In genomic region chr9:62894486-62894885, GRCm38 (mm10) we compare ENCODE assay signal across 11 mouse cellular contexts. TPM values are rescaled to one million over a fixed set of nuclear protein-coding genes. Genes with fewer than 3 reads are reported as not detected.
DNase-seq lines count a peak whose midpoint lies in the region; ATAC-seq lines count a peak whose summit lies in the region.
"Had no signal": no experiment of that assay in that cellular context is flagged by ENCODE, and none has a peak within 500 bp of the region (broad histone marks: within the 10 kb centered on the region; RNA-seq: fewer than 3 reads in every experiment).

No protein-coding gene starts in this region.

- H3K36me3 ChIP-seq in kidney, embryonic 16.5 days (ENCODE audit: insufficient read depth, low read length), result peaks cover 32% of the 10 kb centered on the region
- H3K36me3 ChIP-seq in midbrain, embryonic 11.5 days (ENCODE audit: control insufficient read depth, insufficient read depth, low read length), result peaks cover 10% of the 10 kb centered on the region

- ATAC-seq in kidney, embryonic 16.5 days (ENCODE audit: low FRiP score, low TSS enrichment), result no peak
- ATAC-seq in midbrain, embryonic 11.5 days (ENCODE audit: low FRiP score), result no peak
- ATAC-seq: intestine, embryonic 15.5 days had no signal

- no peak overlapping the region for H3K4me2 ChIP-seq in kidney, embryonic 16.5 days (replicated peaks; ENCODE audit: low read depth, low read length)
- no peak overlapping the region for H3K4me2 ChIP-seq in midbrain, embryonic 11.5 days
- H3K4me2 ChIP-seq: intestine, embryonic 15.5 days; lung, embryonic 15.5 days had no signal

- H3K4me3 ChIP-seq in kidney, embryonic 16.5 days (ENCODE audit: low read length), result no peak overlapping the region
- no peak overlapping the region for H3K4me3 ChIP-seq in midbrain, embryonic 11.5 days (ENCODE audit: low read depth, low read length)
- H3K4me3 ChIP-seq: intestine, embryonic 15.5 days; lung, embryonic 15.5 days had no signal

- no peaks in the 10 kb centered on the region for H3K9me3 ChIP-seq in kidney, embryonic 16.5 days (ENCODE audit: low read length)
- H3K9me3 ChIP-seq in midbrain, embryonic 11.5 days (ENCODE audit: control insufficient read depth, low read length), result no peaks in the 10 kb centered on the region
- H3K9me3 ChIP-seq: intestine, embryonic 15.5 days; lung, embryonic 15.5 days had no signal

- no peaks in the 10 kb centered on the region for H3K27me3 ChIP-seq in kidney, embryonic 16.5 days (ENCODE audit: insufficient read depth, low read length)
- H3K27me3 ChIP-seq in midbrain, embryonic 11.5 days (ENCODE audit: control insufficient read depth, insufficient read depth, low read length), result no peaks in the 10 kb centered on the region
- H3K27me3 ChIP-seq: intestine, embryonic 15.5 days; lung, embryonic 15.5 days had no signal

- 88% methylated on average over 1 of the region's 1 CpGs for WGBS in kidney, embryonic 16.5 days
- 87% methylated on average over 1 of the region's 1 CpGs for WGBS in midbrain, embryonic 11.5 days

- no peak overlapping the region for H3K9ac ChIP-seq in kidney, embryonic 16.5 days (replicated peaks; ENCODE audit: low read length)
- no peak overlapping the region for H3K9ac ChIP-seq in midbrain, embryonic 11.5 days (ENCODE audit: low read length)
- H3K9ac ChIP-seq: intestine, embryonic 15.5 days; lung, embryonic 15.5 days had no signal

- H3K27ac ChIP-seq in kidney, embryonic 16.5 days (ENCODE audit: low read length), result no peak overlapping the region
- no peak overlapping the region for H3K27ac ChIP-seq in midbrain, embryonic 11.5 days (ENCODE audit: low read depth, low read length)
- H3K27ac ChIP-seq: intestine, embryonic 15.5 days; lung, embryonic 15.5 days had no signal

- H3K4me1 ChIP-seq in kidney, embryonic 16.5 days (ENCODE audit: insufficient read depth, low read length), result no peaks in the 10 kb centered on the region
- no peaks in the 10 kb centered on the region for H3K4me1 ChIP-seq in midbrain, embryonic 11.5 days (ENCODE audit: control insufficient read depth, insufficient read depth, low read length)
- H3K4me1 ChIP-seq: intestine, embryonic 15.5 days; lung, embryonic 15.5 days had no signal

- peak; percentile 37 for DNase-seq in kidney, adult 18-20 months
- peak; percentile 63 for DNase-seq in A20 (ENCODE audit: low read depth, low spot score)
- DNase-seq in adrenal gland, postnatal 14 days, result peak; percentile 69
- DNase-seq in heart, postnatal 4 days, result peak; percentile 67
- no peak for DNase-seq in neural tube, embryonic 10.5 days (ENCODE audit: extremely low spot score, low spot score)
- no peak for DNase-seq in embryo, embryonic 11 days
- DNase-seq in midbrain, embryonic 11.5 days (ENCODE audit: low spot score, missing footprints), result no peak
- DNase-seq: right cerebral cortex, postnatal 4 days had no signal

RNA-seq across cellular contexts. Expression of gene Calml4, which starts 36.6 kb away (rescaled TPM):
- polyA plus RNA-seq in kidney, embryonic 16.5 days (2015; fragmentation: Nextera tagmentation; extraction: Ambion mirVana), result 140 and 154 TPM in 2 replicates
- total RNA-seq in adrenal gland, postnatal 14 days (2021), result 8.6 and 9.5 TPM in 2 replicates
- 1 to 10 TPM; 2.4 to 2.6 TPM for total RNA-seq in heart, postnatal 4 days (2021)
- polyA plus RNA-seq in midbrain, embryonic 11.5 days (2014; fragmentation: Nextera tagmentation; extraction: Ambion mirVana), result 0.40 and 1.2 TPM in 2 replicates

RNA-seq across cellular contexts. Expression of gene Cln6, which starts 55.9 kb away (rescaled TPM):
- 26.4 and 31.3 TPM in 2 replicates for polyA plus RNA-seq in kidney, embryonic 16.5 days (2015; fragmentation: Nextera tagmentation; extraction: Ambion mirVana)
- 17.6 and 23.5 TPM in 2 replicates for total RNA-seq in adrenal gland, postnatal 14 days (2021)
- total RNA-seq in heart, postnatal 4 days (2021), result 10 to 100 TPM; 25.1 to 31.4 TPM
- polyA plus RNA-seq in midbrain, embryonic 11.5 days (2014; fragmentation: Nextera tagmentation; extraction: Ambion mirVana), result 7.9 and 8.5 TPM in 2 replicates

Comparison
In these comparisons a context has a peak if more than half of its experiments do, and no peak if none do; other contexts are left out.
1. DNase-seq: peak in kidney, adult 18-20 months (single experiment), A20 (single experiment), adrenal gland, postnatal 14 days (single experiment) and heart, postnatal 4 days (single experiment); none in neural tube, embryonic 10.5 days (single experiment), embryo, embryonic 11 days (single experiment) and midbrain, embryonic 11.5 days (single experiment).